Mouse (Mus musculus) kidney, adult 8-10 months (tissue): Measurements from ENCODE around the gene 0610009B22Rik.

ENCODE experiments used
- DNase-seq, 2 experiments: peaks; one replicate each; pipeline ENCODE4 v3.0.0; 2022

Gene 0610009B22Rik

GRCm38 (mm10) chr11:51635525-51636322, 53.0 kb downstream of the 0610009B22Rik start, which contains the start of gene Rmnd5b:
Rmnd5b (minus strand) TSS chr11:51635896.
- DNase-seq: peak; percentile 85 to 88
